Mouse (Mus musculus): Measurements from ENCODE around the gene Haus8. TPM values are rescaled to one million over a fixed set of nuclear protein-coding genes. Genes with fewer than 3 reads are reported as not detected.
"Not testable (repeated sequence)": the region's sequence is repeated elsewhere in the genome, so short reads cannot be mapped to it uniquely, and the experiment has no call there.

The Haus8 gene
- total and polyA plus RNA-seq, 3 experiments: 21.0 to 30.3 (median 25.1) TPM

DNA sequence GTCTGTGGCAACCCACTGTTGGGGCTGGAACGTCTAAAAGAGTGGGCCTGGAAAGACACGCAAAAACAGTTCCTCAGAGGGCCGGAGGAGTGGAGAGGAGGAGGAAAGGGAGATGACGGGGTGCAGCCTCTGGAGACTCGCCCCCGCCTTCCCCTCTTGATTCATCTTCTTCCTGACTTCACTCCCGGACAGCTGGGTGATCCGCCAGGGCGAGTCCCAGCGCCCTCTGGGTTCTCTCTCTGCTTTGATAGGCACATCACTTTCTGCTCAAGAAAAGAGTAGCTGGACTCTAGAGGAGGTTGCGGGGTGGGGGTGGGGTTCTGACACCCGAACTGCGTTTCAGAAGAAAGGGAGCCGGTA, 397 bp upstream of the Haus8 start:
- H3K4me1 ChIP-seq (ENCODE audit: control insufficient read depth in 1 of 2, insufficient read depth in 2 of 2): peaks cover 15 to 50% of the 10 kb centered on the region in 2 experiments
- dilution Hi-C loops (cut with MboI; ENCODE audit: extremely low pct_ligation_motif_present, extremely low pct_unique_long_range_greater_than_20kb, low sequenced_read_pairs): no loop called here

DNA sequence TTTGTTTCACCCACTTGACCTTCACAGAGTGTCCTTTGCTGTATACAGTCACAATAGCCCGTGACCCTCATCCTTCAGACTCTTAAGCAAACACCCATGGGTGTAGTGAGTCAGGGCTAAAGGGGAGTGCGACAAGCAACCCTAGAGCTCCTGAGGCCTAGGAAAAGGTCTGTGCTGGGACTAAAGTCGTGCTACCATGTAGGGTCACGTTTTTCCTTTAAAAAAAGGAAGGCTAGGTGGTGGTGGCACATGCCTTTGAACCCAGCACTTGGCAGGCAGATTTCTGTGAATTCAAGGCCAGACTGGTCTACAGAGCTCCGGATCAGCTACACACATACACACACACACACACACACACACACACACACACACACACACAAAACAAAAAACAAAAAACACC, 1.1 kb downstream of the Haus8 start:
- H3K4me1 ChIP-seq (ENCODE audit: control insufficient read depth in 1 of 2, insufficient read depth in 2 of 2): peaks cover 15 to 48% of the 10 kb centered on the region in 2 experiments
- peak overlapping the region; percentile 77 for H3K9ac ChIP-seq (ENCODE audit: insufficient read depth, low read depth)
- H3K79me2 ChIP-seq (replicated peaks; ENCODE audit: control insufficient read depth, extremely low read depth, insufficient read depth, poor library complexity, severe bottlenecking): peaks cover 14% of the 10 kb centered on the region
- dilution Hi-C loops (cut with MboI; ENCODE audit: extremely low pct_ligation_motif_present, extremely low pct_unique_long_range_greater_than_20kb, low sequenced_read_pairs) (no loop called here), in situ Hi-C loops (cut with MboI; ENCODE audit: low pct_ligation_motif_present, low pct_unique_long_range_greater_than_20kb, low sequenced_read_pairs) (loop anchor here (5.0 kb wide), 1 partner anchor 51 kb away; no protein-coding TSS in a partner anchor)
- H3K36me3 ChIP-seq (replicated peaks in 1 of 2; ENCODE audit: control insufficient read depth in 1 of 2, insufficient read depth in 1 of 2, low read length in 1 of 2): peaks cover 5 to 46% of the 10 kb centered on the region in 2 experiments
- DNase-seq (ENCODE audit: extremely low read depth): peak; percentile 12
- H3K27me3 ChIP-seq (replicated peaks): no peaks in the 10 kb centered on the region
- H3K9me3 ChIP-seq (replicated peaks; ENCODE audit: low read length): no peaks in the 10 kb centered on the region
- H3K4me2 ChIP-seq (ENCODE audit: insufficient read depth, low read depth, poor library complexity, severe bottlenecking): peak overlapping the region; percentile 41; the same call in 1 of the 2 replicates
- H3K4me3 ChIP-seq (replicated peaks in 1 of 3; ENCODE audit: low read depth in 2 of 3, low read length in 2 of 3, poor library complexity in 1 of 3): peak overlapping the region; percentile 54 to 98 (median 56)
- H3K27ac ChIP-seq (ENCODE audit: insufficient read depth, low read depth): no peak overlapping the region
- TF ChIP-seq ELF1 (IDR thresholded peaks at IDR 0.05; ENCODE audit: low read depth, low read length) (no peak), BHLHE40 (IDR thresholded peaks at IDR 0.05; ENCODE audit: low read depth, low read length) (peak; percentile 57)

More for the DNA sequence above, 397 bp upstream of the Haus8 start:
- Histone ChIP-seq H3K79me2 (replicated peaks; ENCODE audit: control insufficient read depth, extremely low read depth, insufficient read depth, poor library complexity, severe bottlenecking) (peaks cover 15% of the 10 kb centered on the region), H3K9ac (ENCODE audit: insufficient read depth, low read depth) (peak overlapping the region; percentile 68), H3K9me3 (replicated peaks; ENCODE audit: low read length) (no peaks in the 10 kb centered on the region), H3K36me3 (replicated peaks in 1 of 2; ENCODE audit: control insufficient read depth in 1 of 2, insufficient read depth in 1 of 2, low read length in 1 of 2) (peaks cover 5 to 51% of the 10 kb centered on the region in 2 experiments), H3K27ac (ENCODE audit: insufficient read depth, low read depth) (peak overlapping the region; percentile 32; the same call in 1 of the 2 replicates), H3K27me3 (replicated peaks) (no peaks in the 10 kb centered on the region), H3K4me2 (ENCODE audit: insufficient read depth, low read depth, poor library complexity, severe bottlenecking) (peak overlapping the region; percentile 65), H3K4me3 (replicated peaks in 1 of 3; ENCODE audit: low read depth in 2 of 3, low read length in 2 of 3, poor library complexity in 1 of 3) (peak overlapping the region; percentile 84 to 98 (median 88))
- in situ Hi-C loops (cut with MboI; ENCODE audit: low pct_ligation_motif_present, low pct_unique_long_range_greater_than_20kb, low sequenced_read_pairs): loop anchor here (5.0 kb wide), 1 partner anchor 49 kb away; no protein-coding TSS in a partner anchor
- peak; percentile 23; the same call in 1 of the 2 replicates for TF ChIP-seq ETS1 (conservative IDR thresholded peaks at IDR 0.05; ENCODE audit: low read depth, low read length)
- 0 out of 2 replicates have a peak, but pooled peaks have one; percentile 8 for TF ChIP-seq MAZ (IDR thresholded peaks at IDR 0.05; ENCODE audit: low read depth, low read length)
- TF ChIP-seq EP300 (IDR thresholded peaks at IDR 0.05; ENCODE audit: low read length): 0 out of 2 replicates have a peak, but pooled peaks have one; percentile 22
- no peak for TF ChIP-seq TCF12 (IDR thresholded peaks at IDR 0.05; ENCODE audit: low read depth, low read length)
- no peak for TF ChIP-seq CHD2 (IDR thresholded peaks at IDR 0.05; ENCODE audit: low read length)
- no peak for TF ChIP-seq NRF1 (IDR thresholded peaks at IDR 0.05; ENCODE audit: low read depth, low read length)
- no peak for TF ChIP-seq JUN (IDR thresholded peaks at IDR 0.05; ENCODE audit: insufficient read depth, low read depth, low read length)
- no peak for TF ChIP-seq ZNF384 (IDR thresholded peaks at IDR 0.05; ENCODE audit: low read depth, low read length)
- no peak for TF ChIP-seq RAD21 (IDR thresholded peaks at IDR 0.05; ENCODE audit: low read depth, low read length)
- no peak for TF ChIP-seq HCFC1 (IDR thresholded peaks at IDR 0.05; ENCODE audit: low read depth, low read length)
- DNase-seq (ENCODE audit: extremely low read depth): peak; percentile 48

DNA sequence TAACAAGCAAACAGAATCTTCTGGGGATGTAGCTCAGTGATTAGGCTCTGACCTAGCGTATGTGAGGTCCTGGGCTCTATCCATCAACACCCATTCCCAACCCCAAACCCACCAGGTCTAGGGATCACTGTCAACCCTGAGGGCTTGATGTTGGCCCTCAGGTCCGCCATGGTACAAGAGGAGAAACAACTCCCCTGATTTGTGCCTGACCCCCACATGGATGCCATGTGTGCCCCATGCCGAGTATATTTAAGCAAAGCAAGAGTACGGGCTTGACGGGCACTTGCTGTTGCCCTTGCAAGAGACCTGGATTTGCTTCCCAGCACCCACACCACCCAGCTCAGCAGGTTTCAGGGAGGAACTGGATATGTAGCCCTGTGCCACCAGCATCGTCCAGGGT, 4.4 kb downstream of the Haus8 start:
- Histone ChIP-seq H3K4me1 (ENCODE audit: control insufficient read depth in 1 of 2, insufficient read depth in 2 of 2) (peaks cover 7 to 25% of the 10 kb centered on the region in 2 experiments), H3K36me3 (replicated peaks in 1 of 2; ENCODE audit: control insufficient read depth in 1 of 2, insufficient read depth in 1 of 2, low read length in 1 of 2) (peaks cover 0 to 28% of the 10 kb centered on the region in 2 experiments)
- in situ Hi-C loops (cut with MboI; ENCODE audit: low pct_ligation_motif_present, low pct_unique_long_range_greater_than_20kb, low sequenced_read_pairs); DNase-seq (ENCODE audit: extremely low read depth); H3K4me3 ChIP-seq (replicated peaks in 1 of 3; ENCODE audit: low read depth in 2 of 3, low read length in 2 of 3, poor library complexity in 1 of 3); H3K27ac ChIP-seq (ENCODE audit: insufficient read depth, low read depth); H3K4me2 ChIP-seq (ENCODE audit: insufficient read depth, low read depth, poor library complexity, severe bottlenecking); H3K9me3 ChIP-seq (replicated peaks; ENCODE audit: low read length); H3K27me3 ChIP-seq (replicated peaks); H3K9ac ChIP-seq (ENCODE audit: insufficient read depth, low read depth); H3K79me2 ChIP-seq (replicated peaks; ENCODE audit: control insufficient read depth, extremely low read depth, insufficient read depth, poor library complexity, severe bottlenecking); dilution Hi-C loops (cut with MboI; ENCODE audit: extremely low pct_ligation_motif_present, extremely low pct_unique_long_range_greater_than_20kb, low sequenced_read_pairs): not testable (repeated sequence)

Data from CH12.LX (cell line).